Mouse (Mus musculus) spleen, adult 2 months (tissue): ENCODE data around the gene Gm5269. TPM values are rescaled to one million over a fixed set of nuclear protein-coding genes. Genes with fewer than 3 reads are reported as not detected.

ENCODE experiments used
- DNase-seq, 2 experiments: peaks; one replicate each; pipeline versions ENCODE4 v3.0.0 to v3.0.0-alpha.2; 2012 to 2021; ENCODE audit warnings: low spot score in 2 of 2, low read depth in 1 of 2
- H3K27ac ChIP-seq: fragments of 200-500 bp; 2 replicates; pipeline ENCODE4 v1.5.1; 2012; ENCODE audit warnings: low read length, inconsistent platforms; ENCODE audit not compliant: insufficient read depth
- H3K27me3 ChIP-seq: fragments of 200-500 bp; 2 replicates; pipeline ENCODE4 v1.6.1; 2012; ENCODE audit warnings: mild to moderate bottlenecking, moderate library complexity, low read length, inconsistent platforms; ENCODE audit not compliant: control insufficient read depth, insufficient read depth
- H3K36me3 ChIP-seq: fragments of 200-500 bp; 2 replicates; pipeline ENCODE4 v1.6.1; 2012; ENCODE audit warnings: mild to moderate bottlenecking, low read length, inconsistent platforms; ENCODE audit not compliant: control insufficient read depth, insufficient read depth
- H3K4me1 ChIP-seq: fragments of 200-500 bp; 2 replicates; pipeline ENCODE4 v1.6.1; 2011; ENCODE audit warnings: inconsistent platforms; ENCODE audit not compliant: control insufficient read depth, insufficient read depth, insufficient read length
- H3K4me3 ChIP-seq: fragments of 200-500 bp; 2 replicates; pipeline ENCODE4 v1.5.1; 2011; ENCODE audit warnings: mild to moderate bottlenecking, inconsistent platforms; ENCODE audit not compliant: insufficient read depth, insufficient read length; ENCODE audit errors: extremely low read depth
- CTCF ChIP-seq: fragments of 200-500 bp; IDR thresholded peaks from 2 replicates; pipeline ENCODE4 v1.5.1; 2011; ENCODE audit warnings: mild to moderate bottlenecking, inconsistent platforms; ENCODE audit not compliant: insufficient read depth, insufficient read length, insufficient replicate concordance; ENCODE audit errors: extremely low read depth
- POLR2A ChIP-seq: fragments of 200-500 bp; IDR thresholded peaks from 2 replicates; pipeline ENCODE4 v1.6.1; 2011; ENCODE audit warnings: low read depth, low read length, inconsistent platforms
- WGBS: fragments of 180-500 bp; shearing (Covaris S2); methylation state at CpG from one replicate; pipeline ENCODE4 v1.1.7; 2018; 5-methylcytosine and 5-hydroxymethylcytosine counted together
- polyA plus RNA-seq: library from polyadenylated mRNA; depleted of rRNA; stranded (reverse); fragments of >200 nt; gene quantifications from 2 replicates; pipeline ENCODE4 v1.2.3, GENCODE M21; 2012; rRNA removed

The Gm5269 gene
- polyA plus RNA-seq, 1 experiment: not detected

DNA sequence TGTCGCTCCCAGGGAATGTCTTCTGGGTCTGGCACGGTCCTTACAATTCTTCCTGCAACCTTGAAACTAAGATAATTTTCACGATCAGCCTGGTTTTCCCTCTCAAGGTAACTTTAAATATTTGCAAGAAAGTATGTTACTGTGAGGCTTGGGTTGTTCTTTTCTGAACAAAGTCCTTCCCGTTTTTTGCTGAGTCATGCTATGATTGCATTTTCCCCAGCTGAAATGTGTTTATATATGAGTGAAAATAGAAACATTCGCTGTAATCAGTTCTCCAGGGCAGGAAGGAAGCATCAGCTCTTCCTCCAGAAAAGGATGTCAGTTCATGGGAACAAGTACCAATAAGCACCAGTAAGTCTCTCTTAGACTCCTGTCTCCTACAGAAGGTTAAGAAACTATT lies 29.7 kb downstream of the Gm5269 start:
- Histone ChIP-seq H3K4me3 (no peak overlapping the region), H3K27me3 (no peaks in the 10 kb centered on the region), H3K27ac (no peak overlapping the region), H3K36me3 (no peaks in the 10 kb centered on the region), H3K4me1 (no peaks in the 10 kb centered on the region)
- TF ChIP-seq CTCF (no peak), POLR2A (no peak)
- no peak for DNase-seq
- WGBS: 41% methylated on average over 5 of the region's 5 CpGs

DNA sequence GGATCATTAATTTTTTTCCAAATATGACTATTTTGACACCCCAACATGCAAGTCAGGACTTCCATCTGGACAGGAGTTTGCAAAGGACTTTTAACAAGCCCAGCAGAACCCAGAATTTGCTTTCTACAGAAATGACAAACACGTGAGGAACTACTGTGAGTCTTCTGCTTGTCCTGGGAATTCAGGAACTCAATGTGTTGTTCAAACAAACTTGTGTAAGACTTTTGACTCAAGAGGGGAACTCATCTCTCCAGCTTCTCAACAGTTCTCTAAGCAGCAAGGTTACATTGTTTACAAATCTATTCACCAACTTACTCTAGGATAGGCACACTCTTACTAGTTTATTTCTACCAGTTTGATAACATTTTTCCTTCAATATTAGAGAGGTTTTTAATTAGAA lies 32.0 kb downstream of the Gm5269 start:
- H3K27me3 ChIP-seq: no peaks in the 10 kb centered on the region
- H3K4me3 ChIP-seq: no peak overlapping the region
- no peaks in the 10 kb centered on the region for H3K36me3 ChIP-seq
- no peak overlapping the region for H3K27ac ChIP-seq
- H3K4me1 ChIP-seq: no peaks in the 10 kb centered on the region
- no peak for DNase-seq
- TF ChIP-seq POLR2A (no peak), CTCF (no peak)
- WGBS: 55% methylated on average over 1 of the region's 1 CpGs

DNA sequence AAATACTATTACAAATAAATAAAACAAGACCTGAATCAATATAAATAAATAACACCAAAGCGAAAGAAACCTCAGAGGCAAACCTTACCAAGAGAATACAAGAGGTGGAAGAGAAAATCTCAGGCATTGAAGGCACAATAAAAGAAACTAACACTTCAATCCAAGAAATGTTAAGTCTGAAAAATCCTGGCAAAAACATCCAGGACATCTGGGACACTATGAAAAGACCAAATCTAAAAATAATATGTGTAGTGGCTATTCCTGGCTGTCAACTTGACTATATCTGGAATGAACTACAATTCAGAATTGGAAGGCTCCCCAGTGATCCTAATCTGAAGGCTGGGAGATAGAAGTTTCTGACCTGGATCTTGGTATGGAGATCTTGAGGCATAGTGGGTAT lies 44.6 kb downstream of the Gm5269 start:
- Histone ChIP-seq H3K4me3 (no peak overlapping the region), H3K36me3 (no peaks in the 10 kb centered on the region), H3K27ac (no peak overlapping the region), H3K4me1 (no peaks in the 10 kb centered on the region), H3K27me3 (no peaks in the 10 kb centered on the region)
- TF ChIP-seq CTCF (no peak), POLR2A (no peak)
- 91% methylated on average over 1 of the region's 1 CpGs for WGBS
- no peak for DNase-seq

Other genes with a start within 250 kb of the Gm5269 start
- 37.8 and 46.6 TPM in 2 replicates for gene Wdr75, start 95.1 kb downstream of the Gm5269 start, polyA plus RNA-seq
- 37.9 and 62.6 TPM in 2 replicates for gene Slc40a1, start 36.2 kb upstream of the Gm5269 start, polyA plus RNA-seq
- gene Dnah7b, start 176.0 kb upstream of the Gm5269 start, polyA plus RNA-seq: 0.06 TPM in 1 of 2 replicates, not detected in the other